ENCODE assay signal across 24 mouse cellular contexts in genomic region chr14:29227959-29228358, GRCm38 (mm10).
A peak's percentile ranks its signal among the peaks of the same experiment; 100 is the strongest.
DNase-seq lines count a peak whose midpoint lies in the region; ATAC-seq lines count a peak whose summit lies in the region.
"Had no signal": no experiment of that assay in that cellular context is flagged by ENCODE, and none has a peak within 500 bp of the region (broad histone marks: within the 10 kb centered on the region; RNA-seq: fewer than 3 reads in every experiment).

No protein-coding gene starts in this region.

- no peak overlapping the region for H3K4me2 ChIP-seq in midbrain, embryonic 11.5 days
- no peak overlapping the region for H3K4me2 ChIP-seq in heart, embryonic 16.5 days (ENCODE audit: low read depth, low read length)
- H3K4me2 ChIP-seq: forebrain, embryonic 13.5 days; limb, embryonic 12.5 days; liver, embryonic 15.5 days; lung, embryonic 14.5 days had no signal

- H3K4me1 ChIP-seq in midbrain, embryonic 10.5 days = peaks cover 60% of the 10 kb centered on the region
- H3K4me1 ChIP-seq in midbrain, embryonic 11.5 days (ENCODE audit: control insufficient read depth, insufficient read depth, low read length) = peaks cover 28% of the 10 kb centered on the region
- H3K4me1 ChIP-seq in heart, embryonic 16.5 days (ENCODE audit: control insufficient read depth, insufficient read depth, low read length) = peaks cover 5% of the 10 kb centered on the region; the same call in 1 of the 2 replicates
- H3K4me1 ChIP-seq: liver, embryonic 15.5 days had no signal

- 78% methylated on average over 2 of the region's 2 CpGs for WGBS in midbrain, embryonic 10.5 days
- 87% methylated on average over 2 of the region's 2 CpGs for WGBS in midbrain, embryonic 11.5 days
- 32% methylated on average over 2 of the region's 2 CpGs for WGBS in heart, embryonic 16.5 days

- no peak for ATAC-seq in midbrain, embryonic 11.5 days (ENCODE audit: low FRiP score)
- peak; percentile 63; the same call in 1 of the 2 replicates for ATAC-seq in heart, embryonic 16.5 days (replicated peaks; ENCODE audit: extremely low read depth, insufficient read depth, low FRiP score)
- ATAC-seq: CD4-positive, CD25-positive, alpha-beta regulatory T cell, adult 4 months; forebrain, embryonic 13.5 days; intestine, postnatal 0 days; midbrain, embryonic 16.5 days had no signal

- peak; percentile 31 for DNase-seq in heart, adult 11 months
- no peak for DNase-seq in heart, postnatal 36 days
- no peak for DNase-seq in midbrain, embryonic 10.5 days (ENCODE audit: low spot score)
- DNase-seq in midbrain, embryonic 11.5 days (ENCODE audit: low spot score, missing footprints) = no peak
- DNase-seq in layer of hippocampus, adult 8-10 months (ENCODE audit: low spot score in 2 of 2) = no peak
- DNase-seq in left cerebral cortex, postnatal 25 days (ENCODE audit: low spot score in 2 of 2) = no peak
- DNase-seq: adrenal gland, postnatal 36 days; cerebellum, adult 18-20 months; cerebellum, postnatal 10 days; gastrocnemius, postnatal 36 days; kidney, adult 9 months; kidney, postnatal 14 days; lung, embryonic 14.5 days; lung, postnatal 14 days; thymus, adult 2 months; thymus, postnatal 4 days had no signal

- H3K36me3 ChIP-seq in midbrain, embryonic 10.5 days = no peaks in the 10 kb centered on the region
- no peaks in the 10 kb centered on the region for H3K36me3 ChIP-seq in midbrain, embryonic 11.5 days (ENCODE audit: control insufficient read depth, insufficient read depth, low read length)
- no peaks in the 10 kb centered on the region for H3K36me3 ChIP-seq in heart, embryonic 16.5 days (ENCODE audit: control insufficient read depth, insufficient read depth)
- H3K36me3 ChIP-seq: limb, embryonic 12.5 days; liver, embryonic 15.5 days had no signal

- no peak overlapping the region for H3K4me3 ChIP-seq in midbrain, embryonic 10.5 days
- no peak overlapping the region for H3K4me3 ChIP-seq in midbrain, embryonic 11.5 days (ENCODE audit: low read depth, low read length)
- H3K4me3 ChIP-seq in heart, embryonic 16.5 days (ENCODE audit: low read length) = no peak overlapping the region
- H3K4me3 ChIP-seq: forebrain, embryonic 13.5 days; limb, embryonic 12.5 days; liver, embryonic 15.5 days had no signal

- H3K27me3 ChIP-seq in midbrain, embryonic 10.5 days (ENCODE audit: low read depth, poor library complexity, severe bottlenecking) = no peaks in the 10 kb centered on the region; the same call in 1 of the 2 replicates
- H3K27me3 ChIP-seq in midbrain, embryonic 11.5 days (ENCODE audit: control insufficient read depth, insufficient read depth, low read length) = no peaks in the 10 kb centered on the region
- no peaks in the 10 kb centered on the region for H3K27me3 ChIP-seq in heart, embryonic 16.5 days (ENCODE audit: control insufficient read depth, insufficient read depth, low read length)
- H3K27me3 ChIP-seq: forebrain, embryonic 13.5 days; limb, embryonic 12.5 days; liver, embryonic 15.5 days had no signal

- no peaks in the 10 kb centered on the region for H3K9me3 ChIP-seq in midbrain, embryonic 10.5 days (replicated peaks)
- no peaks in the 10 kb centered on the region for H3K9me3 ChIP-seq in midbrain, embryonic 11.5 days (ENCODE audit: control insufficient read depth, low read length)
- H3K9me3 ChIP-seq in heart, embryonic 16.5 days (replicated peaks; ENCODE audit: control insufficient read depth, low read length) = no peaks in the 10 kb centered on the region
- H3K9me3 ChIP-seq: forebrain, embryonic 13.5 days; limb, embryonic 12.5 days; liver, embryonic 15.5 days had no signal

- intact Hi-C loops in heart, postnatal 36 days (cut with DNase I) = no loop called here
- intact Hi-C loops in left cerebral cortex, postnatal 25 days (cut with DNase I) = no loop called here

- peak overlapping the region; percentile 72 for H3K27ac ChIP-seq in midbrain, embryonic 10.5 days (replicated peaks)
- no peak overlapping the region for H3K27ac ChIP-seq in midbrain, embryonic 11.5 days (ENCODE audit: low read depth, low read length)
- no peak overlapping the region for H3K27ac ChIP-seq in heart, embryonic 16.5 days (ENCODE audit: low read length)
- H3K27ac ChIP-seq: forebrain, embryonic 13.5 days; limb, embryonic 12.5 days; liver, embryonic 15.5 days had no signal

- no peak overlapping the region for H3K9ac ChIP-seq in midbrain, embryonic 11.5 days (ENCODE audit: low read length)
- H3K9ac ChIP-seq in heart, embryonic 16.5 days (ENCODE audit: low read length) = no peak overlapping the region
- H3K9ac ChIP-seq: forebrain, embryonic 13.5 days; hindbrain, embryonic 14.5 days; limb, embryonic 12.5 days; liver, embryonic 15.5 days; lung, embryonic 14.5 days had no signal
